Mouse (Mus musculus) Muller cell, postnatal 12 days (primary cell): ENCODE results near the gene Nudt4.

Source experiments
- DNase-seq: peaks from one replicate; pipeline ENCODE4 v3.0.0-alpha.2; 2015; ENCODE audit errors: inconsistent ontology term

Gene Nudt4

GRCm38 (mm10) chr10:95539260-95539659 lies 24.7 kb downstream of the Nudt4 start:
- DNase-seq = no peak

- no peak for DNase-seq
These were observed 27.8 kb downstream of the Nudt4 start for GRCm38 (mm10) chr10:95536222-95536541.

GRCm38 (mm10) chr10:95535399-95536221 lies 28.3 kb downstream of the Nudt4 start:
- DNase-seq = no peak

GRCm38 (mm10) chr10:95533382-95533781 lies 30.6 kb downstream of the Nudt4 start:
- DNase-seq = no peak

GRCm38 (mm10) chr10:95532916-95533315 lies 31.0 kb downstream of the Nudt4 start:
- no peak for DNase-seq

- DNase-seq = no peak
These were observed 33.3 kb downstream of the Nudt4 start for GRCm38 (mm10) chr10:95530551-95531121.

- peak; percentile 34 for DNase-seq
These were observed 37.3 kb downstream of the Nudt4 start for GRCm38 (mm10) chr10:95526495-95527122.

GRCm38 (mm10) chr10:95525871-95526270 lies 38.1 kb downstream of the Nudt4 start:
- DNase-seq = no peak

GRCm38 (mm10) chr10:95525037-95525675 lies 38.8 kb downstream of the Nudt4 start:
- DNase-seq = no peak

- DNase-seq = no peak
These were observed 46.3 kb downstream of the Nudt4 start for GRCm38 (mm10) chr10:95517656-95518055.

GRCm38 (mm10) chr10:95515293-95515931 lies 48.5 kb downstream of the Nudt4 start:
- DNase-seq = peak; percentile 55

- peak; percentile 100 for DNase-seq
These were observed 49.2 kb downstream of the Nudt4 start, which contains the start of gene Ube2n for GRCm38 (mm10) chr10:95514656-95515292. TSS of gene Ube2n (plus strand) at chr10:95515145.

GRCm38 (mm10) chr10:95513768-95514556 lies 50.0 kb downstream of the Nudt4 start:
- DNase-seq = peak; percentile 29

GRCm38 (mm10) chr10:95512635-95513034 lies 51.3 kb downstream of the Nudt4 start:
- no peak for DNase-seq

GRCm38 (mm10) chr10:95509263-95509662 lies 54.7 kb downstream of the Nudt4 start:
- DNase-seq = no peak

- no peak for DNase-seq
These were observed 55.2 kb downstream of the Nudt4 start for GRCm38 (mm10) chr10:95508793-95509192.

GRCm38 (mm10) chr10:95508126-95508525 lies 55.8 kb downstream of the Nudt4 start:
- DNase-seq = no peak

GRCm38 (mm10) chr10:95504341-95504740 lies 59.6 kb downstream of the Nudt4 start:
- no peak for DNase-seq

GRCm38 (mm10) chr10:95503443-95504235 lies 60.3 kb downstream of the Nudt4 start:
- no peak for DNase-seq
